Mouse (Mus musculus): ENCODE results near the gene Ccr7. TPM values are rescaled to one million over a fixed set of nuclear protein-coding genes. Genes with fewer than 3 reads are reported as not detected.

Ccr7 gene
- 0.22 and 0.45 TPM in 2 replicates for polyA plus RNA-seq (2012; rRNA removed)

DNA sequence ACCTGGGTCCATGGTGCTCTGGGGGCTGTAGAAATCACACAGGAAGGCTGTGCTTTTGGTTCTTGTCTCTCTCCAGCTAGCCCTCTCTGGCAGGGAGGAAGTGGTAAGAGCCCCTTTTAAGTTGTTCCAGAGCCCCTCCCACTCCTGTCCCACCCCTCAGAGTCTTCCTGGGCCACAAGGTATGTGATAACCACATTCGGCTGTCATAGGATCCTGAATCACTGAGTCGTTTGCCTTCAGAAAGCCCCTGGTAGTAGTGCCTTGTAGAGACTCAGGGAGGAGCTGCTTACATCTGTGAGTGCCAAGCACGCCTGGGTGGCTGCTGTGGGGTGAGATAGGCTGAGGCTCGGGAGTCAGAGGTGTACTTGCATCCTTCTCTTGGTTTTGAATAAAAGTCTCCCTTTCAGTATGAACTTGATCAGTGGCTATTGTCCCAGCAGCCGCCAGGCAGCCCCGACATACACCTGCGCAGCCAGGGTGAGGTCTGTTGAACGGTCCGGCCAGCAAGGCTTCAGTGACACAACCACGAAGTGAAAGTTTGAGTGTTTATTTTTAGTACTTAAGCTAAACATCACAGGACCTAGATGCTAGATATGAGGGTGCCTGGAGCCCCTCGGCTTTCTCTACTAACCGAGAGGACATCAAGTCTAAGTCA, at the start of gene Ccr7:
TSS of gene Ccr7 (minus strand) at position 91 of the 655 bp plus-strand sequence.

Other genes starting within 250 kb of the Ccr7 start
- 7.7 and 8.2 TPM in 2 replicates for gene Cdc6, start 247.3 kb downstream of the Ccr7 start, polyA plus RNA-seq (2012; rRNA removed)
- gene Rara, start 227.3 kb downstream of the Ccr7 start, polyA plus RNA-seq (2012; rRNA removed) = 10.6 and 16.7 TPM in 2 replicates
- 1.5 and 2.3 TPM in 2 replicates for gene Gjd3, start 172.1 kb downstream of the Ccr7 start, polyA plus RNA-seq (2012; rRNA removed)
- 78.7 and 104 TPM in 2 replicates for gene Top2a, start 130.9 kb downstream of the Ccr7 start, polyA plus RNA-seq (2012; rRNA removed)
- gene Igfbp4, start 113.8 kb downstream of the Ccr7 start, polyA plus RNA-seq (2012; rRNA removed) = 178 and 324 TPM in 2 replicates
- 0.14 and 0.23 TPM in 2 replicates for gene Tns4, start 65.8 kb downstream of the Ccr7 start, polyA plus RNA-seq (2012; rRNA removed)
- 293 and 337 TPM in 2 replicates for gene Smarce1, start 75.9 kb upstream of the Ccr7 start, polyA plus RNA-seq (2012; rRNA removed)
- 1.5 and 1.6 TPM in 2 replicates for gene Krt222, start 89.0 kb upstream of the Ccr7 start, polyA plus RNA-seq (2012; rRNA removed)
- 0.04 and 0.09 TPM in 2 replicates for gene Krt24, start 130.2 kb upstream of the Ccr7 start, polyA plus RNA-seq (2012; rRNA removed)
- gene Krt25, start 167.9 kb upstream of the Ccr7 start, polyA plus RNA-seq (2012; rRNA removed) = 0.06 and 0.07 TPM in 2 replicates
- gene Krt26, start 182.9 kb upstream of the Ccr7 start, polyA plus RNA-seq (2012; rRNA removed) = 0.09 and 0.12 TPM in 2 replicates
- 0.07 and 0.09 TPM in 2 replicates for gene Krt27, start 196.0 kb upstream of the Ccr7 start, polyA plus RNA-seq (2012; rRNA removed)
- 0.15 and 0.26 TPM in 2 replicates for gene Krt28, start 219.8 kb upstream of the Ccr7 start, polyA plus RNA-seq (2012; rRNA removed)
- 15.8 and 24.0 TPM in 2 replicates for gene Krt10, start 234.3 kb upstream of the Ccr7 start, polyA plus RNA-seq (2012; rRNA removed)

All from central nervous system, embryonic 14 days (tissue).